Mouse (Mus musculus): ENCODE measurements at regions not wholly inside any gene's neighbourhood (a gene's known extent, or its start where the extent isn't known, plus 50 kb on each side); places are given as distances from the start of the nearest gene placed in this dataset.

- no peak for DNase-seq (ENCODE audit: low spot score in 2 of 2)
Observed at GRCm38 (mm10) chr5:141054991-141055390, 54.6 kb upstream of the Card11 start.

DNA sequence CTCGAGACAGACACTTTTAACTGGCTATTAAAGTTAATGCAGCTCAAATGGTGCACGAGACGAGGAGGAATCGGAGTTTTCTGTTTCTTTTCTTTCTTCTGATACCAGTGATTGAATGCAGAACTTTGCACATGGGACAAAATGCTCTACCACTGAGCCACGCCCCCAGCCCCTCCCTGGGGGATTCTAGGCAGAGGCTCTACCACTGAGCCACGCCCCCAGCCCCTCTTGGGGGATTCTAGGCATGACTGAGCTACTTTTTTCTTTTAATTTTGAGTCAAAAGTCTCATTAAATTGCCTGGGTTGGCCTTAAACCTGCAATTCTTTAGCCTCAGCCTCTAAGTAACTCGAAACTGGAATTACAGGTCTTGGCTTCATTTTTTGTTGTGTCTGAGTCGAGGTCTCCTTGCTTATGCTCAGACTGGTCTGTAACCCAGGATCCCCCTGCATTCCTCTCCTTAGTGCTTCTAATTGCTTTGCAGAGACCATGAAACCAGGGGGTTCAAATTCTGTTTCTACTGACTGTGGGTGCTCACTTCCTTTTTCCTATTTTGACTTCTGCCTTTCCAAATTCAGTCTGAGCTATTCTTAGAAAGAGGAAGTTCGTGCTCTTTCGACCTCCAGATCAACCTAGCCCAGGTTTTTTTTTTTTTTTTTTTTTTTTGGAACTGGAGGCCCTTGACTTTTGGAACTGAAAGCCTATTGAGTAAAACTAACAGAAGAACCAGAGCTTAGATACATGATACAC lies 55.4 kb upstream of the Card11 start:
- DNase-seq (ENCODE audit: low spot score in 2 of 2): no peak

DNA sequence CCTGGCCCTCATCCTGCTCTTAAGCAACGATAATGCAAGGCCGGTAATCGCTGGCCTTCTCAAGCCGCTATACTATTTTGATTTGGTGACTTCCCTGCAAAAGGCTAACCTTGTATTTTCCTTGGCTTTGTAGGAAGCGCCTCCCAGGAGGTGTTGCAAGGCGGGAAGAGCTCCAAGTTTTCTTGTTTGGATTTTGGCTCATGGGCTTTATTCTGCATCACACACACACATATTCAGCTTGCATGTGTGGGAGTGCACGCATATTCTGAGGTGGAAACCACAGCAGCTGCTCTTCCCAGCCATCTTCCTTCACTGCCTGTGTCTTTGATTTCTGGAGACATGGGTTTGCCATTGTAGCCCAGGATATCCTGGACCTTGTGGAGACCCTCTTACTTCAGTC lies 57.8 kb upstream of the Card11 start:
- peak; percentile 57 to 63 for DNase-seq (ENCODE audit: low spot score in 2 of 2)

DNA sequence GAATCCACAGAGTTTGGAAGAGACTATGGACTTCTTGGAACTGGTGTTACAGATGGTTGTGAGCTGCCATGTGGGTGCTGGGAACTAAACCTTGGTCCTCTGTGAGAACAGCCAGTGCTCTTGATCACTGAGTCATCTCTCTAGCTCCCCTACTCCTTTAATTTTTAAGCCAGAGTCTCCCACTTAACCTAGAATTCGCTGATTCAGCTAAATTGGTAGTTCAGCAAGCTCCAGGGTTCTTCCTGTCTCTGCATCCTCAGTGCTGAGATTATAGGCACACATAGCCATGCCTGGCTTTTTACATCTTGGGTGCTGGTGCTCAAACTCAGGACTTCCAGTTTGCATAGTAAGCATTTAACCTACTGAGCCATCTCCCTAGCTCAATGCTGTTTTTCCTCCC lies 58.5 kb upstream of the Card11 start:
- DNase-seq (ENCODE audit: low spot score in 2 of 2): no peak

- DNase-seq (ENCODE audit: low spot score in 2 of 2): no peak
Observed at GRCm38 (mm10) chr5:141062144-141062543, 61.8 kb upstream of the Card11 start.

GRCm38 (mm10) chr5:141067561-141067960 lies 67.2 kb upstream of the Card11 start:
- DNase-seq (ENCODE audit: low spot score in 2 of 2): no peak

- no peak for DNase-seq (ENCODE audit: low spot score in 2 of 2)
Observed at GRCm38 (mm10) chr5:141074457-141074856, 74.1 kb upstream of the Card11 start.

GRCm38 (mm10) chr5:141076158-141076557 lies 75.8 kb upstream of the Card11 start:
- no peak for DNase-seq (ENCODE audit: low spot score in 2 of 2)

DNA sequence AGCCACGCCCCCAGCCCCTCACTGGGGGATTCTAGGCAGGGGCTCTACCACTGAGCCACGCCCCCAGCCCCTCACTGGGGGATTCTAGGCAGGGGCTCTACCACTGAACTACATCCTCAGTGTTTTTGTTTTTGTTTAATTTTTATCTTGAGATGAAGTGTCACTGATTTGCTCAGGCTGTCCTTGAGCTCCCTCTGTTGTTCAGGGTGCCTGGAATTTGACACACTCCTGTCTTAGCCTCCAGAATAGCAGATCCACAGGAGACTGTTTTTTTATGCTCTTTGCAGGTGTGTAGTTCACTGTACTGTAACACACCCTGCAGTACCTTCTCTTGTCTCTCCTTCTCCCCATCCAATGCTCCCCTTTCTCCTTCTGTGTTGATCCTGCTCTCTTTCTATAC lies 76.6 kb upstream of the Card11 start:
- DNase-seq (ENCODE audit: low spot score in 2 of 2): peak in 1 of 2 experiments; percentile 48

DNA sequence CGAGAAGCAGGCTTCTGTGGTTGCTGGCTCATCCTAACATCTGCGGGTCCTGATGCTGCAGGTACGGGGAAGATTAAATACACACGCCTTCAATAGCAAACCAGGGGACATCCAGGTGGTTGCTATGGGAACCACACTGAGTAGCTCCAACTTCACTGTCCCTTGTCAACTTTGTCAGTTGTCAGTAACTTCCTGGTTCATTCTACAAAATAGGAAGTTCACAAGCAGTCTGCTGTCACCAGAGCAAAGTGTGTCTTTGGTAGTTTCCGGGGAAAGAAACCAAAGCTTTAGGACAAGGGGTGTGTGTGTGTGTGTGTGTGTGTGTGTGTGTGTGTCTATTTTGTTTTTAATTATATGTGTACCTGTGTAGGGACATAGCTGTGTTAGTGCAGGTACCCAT lies 80.5 kb upstream of the Card11 start:
- DNase-seq (ENCODE audit: low spot score in 2 of 2): no peak

DNA sequence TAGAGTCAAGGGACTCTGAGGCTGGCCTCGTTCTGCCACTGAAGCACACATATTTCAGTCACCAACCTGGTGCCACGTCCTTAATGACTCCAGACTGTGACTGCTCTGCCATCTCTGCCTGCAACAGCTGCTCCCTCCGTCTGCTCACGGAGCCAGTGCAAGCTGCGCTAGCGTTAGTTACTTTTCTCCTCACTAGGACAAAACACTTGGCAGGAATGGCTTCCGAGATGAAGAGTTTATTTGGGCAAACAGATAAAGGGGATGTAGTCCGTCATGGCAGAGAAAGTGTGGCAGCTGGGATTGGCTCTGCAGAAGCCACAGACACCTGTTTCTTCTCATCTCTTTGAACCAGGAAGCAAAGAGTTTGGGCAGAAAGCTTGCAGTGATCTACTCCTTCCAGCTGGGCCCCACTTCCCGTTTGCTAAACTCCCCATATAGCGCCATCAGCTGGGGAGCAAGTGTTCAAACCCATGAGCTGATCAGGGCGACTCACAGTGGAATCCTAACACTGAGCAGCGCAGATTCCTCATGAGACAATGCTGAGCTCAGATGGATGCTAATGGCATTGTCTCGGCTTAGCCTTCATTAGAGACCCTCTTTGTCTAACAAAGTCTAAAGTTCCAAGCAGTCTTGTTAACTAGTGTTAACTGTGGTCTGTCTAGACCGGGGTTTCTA lies 83.8 kb upstream of the Card11 start:
- no peak for DNase-seq (ENCODE audit: low spot score in 2 of 2)

GRCm38 (mm10) chr5:141084746-141085145 lies 84.4 kb upstream of the Card11 start:
- no peak for DNase-seq (ENCODE audit: low spot score in 2 of 2)

DNA sequence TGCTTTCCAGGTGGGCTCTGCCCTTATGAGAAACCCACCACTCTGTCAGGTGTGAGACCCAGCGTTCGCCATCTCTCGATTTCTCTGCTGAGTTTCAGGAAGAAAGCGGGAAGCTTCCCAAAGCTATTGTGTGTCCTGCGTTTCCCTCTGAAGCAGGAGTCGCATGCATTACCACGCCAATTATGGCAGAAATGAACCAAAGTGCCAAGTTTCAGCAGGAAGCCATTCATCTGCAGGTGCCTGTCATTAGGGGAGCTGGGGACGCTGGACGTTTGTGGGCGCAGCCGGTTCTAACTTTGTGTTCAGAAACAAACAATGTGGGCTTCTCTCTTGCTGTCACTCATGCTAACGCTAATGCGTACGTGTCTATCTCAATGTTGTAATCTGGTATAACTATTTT lies 91.3 kb upstream of the Card11 start:
- no peak for DNase-seq (ENCODE audit: low spot score in 2 of 2)

DNA sequence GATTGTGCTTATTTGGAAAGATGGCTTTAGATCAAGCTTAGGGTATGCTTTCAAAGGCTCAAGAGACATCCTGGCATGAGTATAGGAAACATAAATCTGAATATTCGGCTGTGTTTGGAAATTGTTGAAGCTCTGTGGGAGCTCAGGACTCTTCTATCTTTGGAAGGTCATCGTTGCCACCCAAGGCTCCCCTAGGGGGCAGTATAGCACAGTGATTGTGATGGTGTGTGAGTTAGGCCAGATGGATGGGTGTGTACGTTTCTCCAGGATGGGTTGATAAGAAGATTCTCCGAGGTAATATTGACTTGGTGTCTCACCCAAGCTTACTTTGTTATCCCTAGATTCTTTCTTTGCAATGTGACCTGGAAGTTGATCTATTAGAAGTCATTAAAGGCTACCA lies 93.3 kb upstream of the Card11 start:
- peak; percentile 81 to 84 for DNase-seq (ENCODE audit: low spot score in 2 of 2)

GRCm38 (mm10) chr5:141097878-141098277 lies 97.5 kb upstream of the Card11 start:
- DNase-seq (ENCODE audit: low spot score in 2 of 2): no peak

- DNase-seq (ENCODE audit: low spot score in 2 of 2): no peak
Observed at GRCm38 (mm10) chr5:141111666-141112065, 111.3 kb upstream of the Card11 start.

DNA sequence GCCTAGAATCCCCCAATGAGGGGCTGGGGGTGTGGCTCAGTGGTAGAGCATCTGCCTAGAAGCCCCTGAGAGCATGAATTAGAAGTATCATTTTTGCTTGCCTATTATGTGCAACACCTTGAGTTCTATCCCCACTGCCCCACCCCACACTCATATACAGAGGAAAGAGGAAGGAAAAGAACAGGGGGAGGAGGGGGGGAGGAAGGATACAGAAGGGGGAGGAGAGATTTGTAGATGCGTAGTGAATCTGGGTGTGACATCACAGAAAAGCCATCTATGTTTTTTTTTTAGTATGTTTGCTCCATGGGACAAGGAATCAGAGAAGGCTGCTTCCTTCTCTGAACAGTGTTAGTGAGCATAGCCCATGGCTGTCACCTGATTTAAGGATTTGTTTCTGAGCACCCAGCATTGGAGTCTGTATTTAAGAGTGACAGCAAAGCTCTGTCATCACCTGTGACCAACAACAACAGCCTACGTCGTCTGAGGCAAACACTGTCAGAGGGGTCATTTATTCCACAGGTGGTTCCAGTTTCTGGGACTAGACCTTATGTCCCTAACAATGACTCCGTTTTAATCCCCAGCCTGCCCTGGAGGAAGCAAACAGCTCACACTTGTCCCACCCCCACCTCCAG lies 115.0 kb upstream of the Card11 start:
- DNase-seq (ENCODE audit: low spot score in 2 of 2): no peak

DNA sequence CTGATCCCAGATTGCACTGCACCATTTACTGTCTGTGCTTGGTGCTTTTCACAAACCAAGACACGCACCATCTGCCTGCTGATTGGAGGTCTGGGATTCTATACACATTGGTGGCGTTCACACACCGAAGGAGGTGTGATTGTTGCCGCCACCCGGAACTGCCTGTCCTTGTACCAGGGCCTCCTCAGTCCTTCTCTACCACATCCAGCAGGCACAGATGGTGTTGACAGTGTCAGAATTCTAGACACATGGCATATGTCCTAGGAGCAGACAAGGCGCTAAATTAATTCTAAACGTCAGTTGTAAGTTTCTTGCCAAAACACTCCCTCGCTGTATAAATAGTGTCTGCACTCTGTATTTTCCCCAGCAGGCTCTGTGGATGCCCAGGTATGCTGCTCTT lies 115.6 kb upstream of the Card11 start:
- peak; percentile 81 to 83 for DNase-seq (ENCODE audit: low spot score in 2 of 2)

GRCm38 (mm10) chr5:141125870-141126269 lies 115.4 kb upstream of the Sdk1 start:
- no peak for DNase-seq (ENCODE audit: low spot score in 2 of 2)

GRCm38 (mm10) chr5:141126536-141126935 lies 114.8 kb upstream of the Sdk1 start:
- DNase-seq (ENCODE audit: low spot score in 2 of 2): no peak

- DNase-seq (ENCODE audit: low spot score in 2 of 2): no peak
Observed at GRCm38 (mm10) chr5:141131036-141131435, 110.3 kb upstream of the Sdk1 start.

- DNase-seq (ENCODE audit: low spot score in 2 of 2): no peak
Observed at GRCm38 (mm10) chr5:141131906-141132305, 109.4 kb upstream of the Sdk1 start.

GRCm38 (mm10) chr5:141136239-141136638 lies 105.1 kb upstream of the Sdk1 start:
- no peak for DNase-seq (ENCODE audit: low spot score in 2 of 2)
